Mouse (Mus musculus): Measurements from ENCODE around the gene Hoxd1.

DNA sequence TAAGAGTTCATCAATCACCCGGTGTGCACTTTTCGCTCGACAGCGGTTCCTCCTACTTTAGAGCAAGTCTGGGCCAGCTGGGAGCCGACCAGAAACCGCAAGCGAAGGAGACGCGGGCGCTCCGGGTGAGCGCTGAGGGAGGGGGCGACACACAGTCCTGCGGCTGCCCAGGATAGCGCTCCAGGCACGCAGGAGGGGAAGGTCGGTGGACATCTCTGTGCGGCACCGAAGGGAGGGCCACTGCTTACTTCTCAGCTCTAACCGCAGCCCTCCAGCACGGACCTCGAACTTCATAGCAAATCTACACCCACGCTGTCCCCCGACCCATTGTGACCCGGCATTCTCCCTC is 9.6 kb upstream of the Hoxd1 start:
- TF ChIP-seq CTCF (IDR thresholded peaks at IDR 0.05; ENCODE audit: control insufficient read depth, insufficient read depth, low read length): no peak
- TF ChIP-seq POLR2A (IDR thresholded peaks at IDR 0.05; ENCODE audit: borderline replicate concordance, control insufficient read depth, low read depth, low read length): no peak

All from bone marrow, adult 2 months (tissue).